Mouse (Mus musculus): ENCODE results near the gene Hipk2. TPM values are rescaled to one million over a fixed set of nuclear protein-coding genes. Genes with fewer than 3 reads are reported as not detected.

The Hipk2 gene
- total and polyA plus RNA-seq, 2 experiments from 2014 or later = 17.8 to 28.6 TPM

- H3K9me3 ChIP-seq (ENCODE audit: low read length) = no peaks in the 10 kb centered on the region
- H3K27ac ChIP-seq (ENCODE audit: low read depth, low read length) = no peak overlapping the region
- DNase-seq = no peak
- no peak for ATAC-seq
- no peak for TF ChIP-seq CTCF (IDR thresholded peaks at IDR 0.05; ENCODE audit: low read depth)
- 66% methylated on average over 2 of the region's 2 CpGs for whole genome bisulfite sequencing
- no peaks in the 10 kb centered on the region for H3K4me1 ChIP-seq (ENCODE audit: insufficient read depth)
- H3K9ac ChIP-seq = no peak overlapping the region
- H3K36me3 ChIP-seq (ENCODE audit: insufficient read depth) = no peaks in the 10 kb centered on the region
- no peak overlapping the region for H3K4me3 ChIP-seq (ENCODE audit: low read depth, low read length)
- H3K4me2 ChIP-seq (ENCODE audit: low read depth) = no peak overlapping the region
- no peaks in the 10 kb centered on the region for H3K27me3 ChIP-seq (ENCODE audit: insufficient read depth, low read length)
Measured at GRCm38 (mm10) chr6:38810121-38810475, 65.9 kb downstream of the Hipk2 start.

- no peaks in the 10 kb centered on the region for H3K9me3 ChIP-seq (ENCODE audit: low read length)
- WGBS = 73% methylated on average over 10 of the region's 10 CpGs
- ATAC-seq (no peak), DNase-seq (no peak)
- no peak overlapping the region for H3K9ac ChIP-seq
- H3K4me2 ChIP-seq (ENCODE audit: low read depth) = no peak overlapping the region
- H3K36me3 ChIP-seq (ENCODE audit: insufficient read depth) = no peaks in the 10 kb centered on the region
- H3K27ac ChIP-seq (ENCODE audit: low read depth, low read length) = no peak overlapping the region
- TF ChIP-seq CTCF (IDR thresholded peaks at IDR 0.05; ENCODE audit: low read depth) = no peak
- no peaks in the 10 kb centered on the region for H3K4me1 ChIP-seq (ENCODE audit: insufficient read depth)
- no peak overlapping the region for H3K4me3 ChIP-seq (ENCODE audit: low read depth, low read length)
- H3K27me3 ChIP-seq (ENCODE audit: insufficient read depth, low read length) = no peaks in the 10 kb centered on the region
Measured at GRCm38 (mm10) chr6:38809396-38810120, 66.4 kb downstream of the Hipk2 start.

GRCm38 (mm10) chr6:38808317-38808716 is 67.6 kb downstream of the Hipk2 start:
- Histone ChIP-seq H3K4me3 (ENCODE audit: low read depth, low read length) (no peak overlapping the region), H3K4me2 (ENCODE audit: low read depth) (no peak overlapping the region), H3K27ac (ENCODE audit: low read depth, low read length) (no peak overlapping the region), H3K4me1 (ENCODE audit: insufficient read depth) (no peaks in the 10 kb centered on the region), H3K27me3 (ENCODE audit: insufficient read depth, low read length) (no peaks in the 10 kb centered on the region), H3K9ac (no peak overlapping the region), H3K9me3 (ENCODE audit: low read length) (no peaks in the 10 kb centered on the region), H3K36me3 (ENCODE audit: insufficient read depth) (no peaks in the 10 kb centered on the region)
- ATAC-seq = no peak; the same call in 1 of the 2 replicates
- DNase-seq = no peak
- WGBS = 78% methylated on average over 4 of the region's 4 CpGs
- no peak for TF ChIP-seq CTCF (IDR thresholded peaks at IDR 0.05; ENCODE audit: low read depth)

- Histone ChIP-seq H3K9me3 (ENCODE audit: low read length) (no peaks in the 10 kb centered on the region), H3K36me3 (ENCODE audit: insufficient read depth) (no peaks in the 10 kb centered on the region), H3K4me3 (ENCODE audit: low read depth, low read length) (no peak overlapping the region), H3K9ac (no peak overlapping the region), H3K27me3 (ENCODE audit: insufficient read depth, low read length) (no peaks in the 10 kb centered on the region), H3K4me1 (ENCODE audit: insufficient read depth) (no peaks in the 10 kb centered on the region), H3K4me2 (ENCODE audit: low read depth) (no peak overlapping the region), H3K27ac (ENCODE audit: low read depth, low read length) (no peak overlapping the region)
- DNase-seq (no peak), ATAC-seq (no peak)
- TF ChIP-seq CTCF (IDR thresholded peaks at IDR 0.05; ENCODE audit: low read depth) = no peak
- 81% methylated on average over 4 of the region's 4 CpGs for WGBS
Measured at GRCm38 (mm10) chr6:38806963-38807445, 69.0 kb downstream of the Hipk2 start.

- no peak for DNase-seq
- ATAC-seq = no peak
- H3K36me3 ChIP-seq (ENCODE audit: insufficient read depth) = no peaks in the 10 kb centered on the region
- 85% methylated on average over 2 of the region's 2 CpGs for WGBS
- no peak overlapping the region for H3K4me3 ChIP-seq (ENCODE audit: low read depth, low read length)
- H3K9ac ChIP-seq = no peak overlapping the region
- H3K27me3 ChIP-seq (ENCODE audit: insufficient read depth, low read length) = no peaks in the 10 kb centered on the region
- H3K4me1 ChIP-seq (ENCODE audit: insufficient read depth) = no peaks in the 10 kb centered on the region
- H3K4me2 ChIP-seq (ENCODE audit: low read depth) = no peak overlapping the region
- H3K9me3 ChIP-seq (ENCODE audit: low read length) = no peaks in the 10 kb centered on the region
- no peak for TF ChIP-seq CTCF (IDR thresholded peaks at IDR 0.05; ENCODE audit: low read depth)
- no peak overlapping the region for H3K27ac ChIP-seq (ENCODE audit: low read depth, low read length)
Measured at GRCm38 (mm10) chr6:38805612-38806011, 70.4 kb downstream of the Hipk2 start.

GRCm38 (mm10) chr6:38801252-38801651 is 74.7 kb downstream of the Hipk2 start:
- Histone ChIP-seq H3K27me3 (ENCODE audit: insufficient read depth, low read length) (no peaks in the 10 kb centered on the region), H3K4me3 (ENCODE audit: low read depth, low read length) (no peak overlapping the region), H3K36me3 (ENCODE audit: insufficient read depth) (no peaks in the 10 kb centered on the region), H3K9me3 (ENCODE audit: low read length) (no peaks in the 10 kb centered on the region), H3K9ac (no peak overlapping the region), H3K4me2 (ENCODE audit: low read depth) (no peak overlapping the region), H3K4me1 (ENCODE audit: insufficient read depth) (no peaks in the 10 kb centered on the region), H3K27ac (ENCODE audit: low read depth, low read length) (no peak overlapping the region)
- DNase-seq (no peak), ATAC-seq (no peak)
- no peak for TF ChIP-seq CTCF (IDR thresholded peaks at IDR 0.05; ENCODE audit: low read depth)
- WGBS = 41% methylated on average over 1 of the region's 1 CpGs

GRCm38 (mm10) chr6:38797548-38797947 is 78.4 kb downstream of the Hipk2 start:
- H3K36me3 ChIP-seq (ENCODE audit: insufficient read depth) = no peaks in the 10 kb centered on the region
- no peaks in the 10 kb centered on the region for H3K4me1 ChIP-seq (ENCODE audit: insufficient read depth)
- H3K9me3 ChIP-seq (ENCODE audit: low read length) = no peaks in the 10 kb centered on the region
- H3K4me3 ChIP-seq (ENCODE audit: low read depth, low read length) = no peak overlapping the region
- no peak for TF ChIP-seq CTCF (IDR thresholded peaks at IDR 0.05; ENCODE audit: low read depth)
- no peaks in the 10 kb centered on the region for H3K27me3 ChIP-seq (ENCODE audit: insufficient read depth, low read length)
- no peak overlapping the region for H3K27ac ChIP-seq (ENCODE audit: low read depth, low read length)
- ATAC-seq (no peak), DNase-seq (no peak)
- H3K9ac ChIP-seq = no peak overlapping the region
- H3K4me2 ChIP-seq (ENCODE audit: low read depth) = no peak overlapping the region
- 86% methylated on average over 3 of the region's 3 CpGs for WGBS

Data from forebrain, postnatal 0 days (tissue).